Mouse (Mus musculus) intestine, embryonic 15.5 days (tissue): ENCODE measurements around the gene Tmem30b. TPM values are rescaled to one million over a fixed set of nuclear protein-coding genes. Genes with fewer than 3 reads are reported as not detected.

Source experiments
- ATAC-seq: fragments of 200-750 bp; cut with Nextera tagmentation; 2 replicates; pipeline ENCODE4 v1.8.0; 2017; ENCODE audit warnings: moderate TSS enrichment, moderate library complexity
- H3K27ac ChIP-seq: fragments of 300-500 bp; sonication (generic); 2 replicates; pipeline ENCODE4 v1.5.1; 2015; ENCODE audit warnings: mild to moderate bottlenecking, inconsistent platforms
- H3K27me3 ChIP-seq: fragments of 300-500 bp; sonication (generic); replicated peaks from 2 replicates; pipeline ENCODE4 v1.6.1; 2015; ENCODE audit warnings: inconsistent platforms
- H3K36me3 ChIP-seq: fragments of 300-500 bp; sonication (generic); 2 replicates; pipeline ENCODE4 v1.6.1; 2015; ENCODE audit warnings: inconsistent platforms
- H3K4me1 ChIP-seq: fragments of 300-500 bp; sonication (generic); replicated peaks from 2 replicates; pipeline ENCODE4 v1.6.1; 2015; ENCODE audit warnings: inconsistent platforms
- H3K4me2 ChIP-seq: fragments of 300-500 bp; sonication (generic); replicated peaks from 2 replicates; pipeline ENCODE4 v1.6.1; 2015; ENCODE audit warnings: mild to moderate bottlenecking, inconsistent platforms
- H3K4me3 ChIP-seq: fragments of 300-500 bp; sonication (generic); replicated peaks from 2 replicates; pipeline ENCODE4 v1.5.1; 2015; ENCODE audit warnings: inconsistent platforms
- H3K9ac ChIP-seq: fragments of 300-500 bp; sonication (generic); 2 replicates; pipeline ENCODE4 v1.6.1; 2015; ENCODE audit warnings: inconsistent platforms
- H3K9me3 ChIP-seq: fragments of 300-500 bp; sonication (generic); 2 replicates; pipeline ENCODE4 v1.6.1; 2016; ENCODE audit warnings: inconsistent platforms
- WGBS: fragments of 180-500 bp; shearing (Covaris S2); methylation state at CpG from one replicate; pipeline ENCODE4 v1.1.7; 2015; 5-methylcytosine and 5-hydroxymethylcytosine counted together
- polyA plus RNA-seq: library from polyadenylated mRNA; unstranded; fragments of >200 nt; fragmentation: Nextera tagmentation; extraction: Ambion mirVana; gene quantifications from 2 replicates; pipeline ENCODE4 v1.2.1, GENCODE M21; 2015

Gene Tmem30b
- 63.4 and 67.5 TPM in 2 replicates for polyA plus RNA-seq

DNA sequence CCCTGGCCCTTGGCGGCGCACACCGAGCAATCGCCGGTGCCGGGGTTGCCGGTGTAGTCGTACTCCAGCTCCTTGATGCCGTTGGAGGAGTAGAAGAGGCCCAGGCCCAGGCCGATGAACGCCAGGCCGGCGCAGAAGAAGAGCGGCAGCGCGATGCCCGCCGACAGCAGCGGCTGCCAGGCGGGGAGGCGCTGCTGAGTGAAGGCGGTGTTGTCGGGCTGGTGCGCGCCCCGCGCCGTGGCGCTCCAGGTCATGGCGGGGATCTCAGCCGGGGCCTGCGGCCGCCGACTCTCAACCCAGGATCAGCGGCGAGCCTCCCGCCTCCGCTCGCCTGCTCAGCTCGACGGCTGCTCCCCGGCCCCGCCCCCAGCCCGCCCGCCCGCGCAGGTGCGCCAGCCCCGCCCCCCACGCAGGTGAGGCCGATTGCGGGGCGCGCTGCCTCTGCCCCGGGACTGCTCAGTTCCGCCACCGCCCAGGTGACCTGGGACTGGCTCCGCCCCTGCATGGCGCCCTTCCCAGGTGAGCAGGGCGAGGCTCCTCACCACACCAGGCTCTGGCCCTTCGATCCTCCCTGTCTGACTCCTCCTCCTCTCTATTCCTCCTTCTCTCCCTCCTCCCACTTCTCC is at the start of gene Tmem30b:
Tmem30b (minus strand) TSS at position 307 of the 626 bp plus-strand sequence.
- Histone ChIP-seq H3K27ac (peak within 1 kb of the TSS; percentile 84), H3K4me3 (peak within 1 kb of the TSS; percentile 55), H3K9me3 (no peaks in the 10 kb centered on the region), H3K36me3 (no peaks in the 10 kb centered on the region), H3K9ac (peak within 1 kb of the TSS; percentile 67), H3K4me1 (peaks cover 18% of the 10 kb centered on the region), H3K27me3 (peaks cover 39% of the 10 kb centered on the region), H3K4me2 (peak within 1 kb of the TSS; percentile 81)
- ATAC-seq = peak; percentile 93
- 1% methylated on average over 50 of the region's 61 CpGs for WGBS

- no peak overlapping the region for H3K27ac ChIP-seq
Measured at GRCm38 (mm10) chr12:73595226-73595625, 49.0 kb upstream of the Tmem30b start.

GRCm38 (mm10) chr12:73594177-73594745 is 48.1 kb upstream of the Tmem30b start:
- 67% methylated on average over 9 of the region's 9 CpGs for WGBS
- Histone ChIP-seq H3K4me3 (no peak overlapping the region), H3K27me3 (no peaks in the 10 kb centered on the region)

More at GRCm38 (mm10) chr12:73595226-73595625, 49.0 kb upstream of the Tmem30b start:
- H3K36me3 ChIP-seq = no peaks in the 10 kb centered on the region
- no peak overlapping the region for H3K4me2 ChIP-seq
- no peak overlapping the region for H3K4me3 ChIP-seq
- no peaks in the 10 kb centered on the region for H3K9me3 ChIP-seq
- H3K9ac ChIP-seq = no peak overlapping the region
- H3K4me1 ChIP-seq = no peaks in the 10 kb centered on the region
- H3K27me3 ChIP-seq = no peaks in the 10 kb centered on the region
- no peak for ATAC-seq
- WGBS = 76% methylated on average over 8 of the region's 8 CpGs

DNA sequence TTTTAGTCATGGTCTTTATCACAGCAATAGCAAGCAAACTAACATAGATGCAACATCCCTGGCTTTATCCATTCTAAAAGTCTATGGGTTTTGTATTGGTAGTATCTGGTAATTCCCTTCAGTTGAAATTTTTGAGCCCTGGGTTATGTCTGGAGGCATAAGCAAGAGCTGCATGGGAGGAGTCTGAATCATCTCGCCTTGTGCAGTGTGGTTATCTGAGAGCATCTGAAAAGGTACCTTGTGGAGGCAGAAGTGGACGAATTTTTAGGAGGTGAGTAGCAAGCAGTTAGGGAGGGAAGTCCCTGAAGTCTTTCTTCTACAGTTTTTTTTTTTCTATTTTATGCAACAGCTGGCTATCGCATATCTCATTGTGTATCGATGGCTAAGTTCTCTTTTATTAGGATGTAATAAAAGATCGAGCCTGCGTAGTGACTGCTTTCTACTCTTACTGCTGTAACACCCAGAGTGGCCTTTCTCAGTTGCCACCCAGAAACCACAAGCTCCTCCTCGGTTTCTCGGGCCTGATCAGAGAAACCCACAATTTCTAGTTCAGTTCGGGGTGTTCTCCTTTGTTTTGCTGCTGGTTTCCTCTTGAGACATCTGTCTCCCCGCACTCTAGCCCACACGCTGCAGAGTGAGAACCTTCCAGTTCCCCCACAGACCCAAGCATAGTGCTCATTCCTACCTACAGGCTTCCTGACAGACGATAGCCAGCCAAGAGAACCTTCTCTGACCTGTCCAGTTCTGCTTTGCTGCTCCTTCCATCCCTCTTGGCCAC is 47.0 kb upstream of the Tmem30b start:
- no peak for ATAC-seq
- Histone ChIP-seq H3K4me3 (no peak overlapping the region), H3K9me3 (no peaks in the 10 kb centered on the region), H3K27ac (no peak overlapping the region), H3K9ac (no peak overlapping the region), H3K4me2 (no peak overlapping the region), H3K36me3 (no peaks in the 10 kb centered on the region), H3K4me1 (no peaks in the 10 kb centered on the region), H3K27me3 (no peaks in the 10 kb centered on the region)
- 86% methylated on average over 12 of the region's 12 CpGs for WGBS

More at GRCm38 (mm10) chr12:73594177-73594745, 48.1 kb upstream of the Tmem30b start:
- H3K4me1 ChIP-seq = no peaks in the 10 kb centered on the region
- H3K9ac ChIP-seq = no peak overlapping the region
- ATAC-seq = no peak
- no peaks in the 10 kb centered on the region for H3K9me3 ChIP-seq
- no peak overlapping the region for H3K27ac ChIP-seq
- H3K36me3 ChIP-seq = no peaks in the 10 kb centered on the region
- H3K4me2 ChIP-seq = no peak overlapping the region

GRCm38 (mm10) chr12:73591625-73592024 is 45.4 kb upstream of the Tmem30b start:
- Histone ChIP-seq H3K27ac (no peak overlapping the region), H3K36me3 (no peaks in the 10 kb centered on the region), H3K9ac (no peak overlapping the region), H3K4me1 (no peaks in the 10 kb centered on the region), H3K9me3 (no peaks in the 10 kb centered on the region), H3K27me3 (no peaks in the 10 kb centered on the region), H3K4me3 (no peak overlapping the region), H3K4me2 (no peak overlapping the region)
- WGBS = 74% methylated on average over 6 of the region's 11 CpGs
- ATAC-seq = no peak

DNA sequence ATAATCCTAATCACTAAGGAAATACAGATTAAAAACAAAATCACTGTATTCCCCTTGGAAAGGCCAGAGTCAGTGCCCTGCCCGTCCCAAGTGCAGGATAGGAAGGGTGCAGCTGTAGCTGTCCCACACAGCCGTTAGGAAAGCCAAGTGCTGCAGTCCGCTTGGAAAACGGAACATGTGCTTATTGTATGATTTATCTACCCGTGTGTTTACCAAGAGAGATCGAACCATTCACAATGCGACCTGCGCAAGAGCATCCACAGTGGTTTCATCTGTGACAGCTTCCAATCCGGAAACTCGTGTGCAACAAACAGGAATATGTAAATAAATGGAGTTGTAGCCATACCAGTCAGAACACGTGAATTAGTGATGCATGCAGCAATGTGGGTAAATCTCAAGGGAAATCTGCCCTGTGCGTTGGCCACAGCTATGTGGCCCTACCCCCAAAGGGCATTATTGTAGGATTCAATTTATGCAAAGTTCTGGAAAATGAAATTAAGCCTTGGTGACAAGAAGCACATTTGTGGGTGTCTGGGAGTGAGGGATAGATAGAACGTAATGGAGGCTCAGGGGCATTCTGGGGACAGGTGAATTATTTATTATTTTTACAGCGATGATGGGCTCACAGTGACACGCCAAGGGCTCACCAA is 44.6 kb upstream of the Tmem30b start:
- no peak overlapping the region for H3K27ac ChIP-seq
- H3K4me3 ChIP-seq = no peak overlapping the region
- 0 out of 2 replicates have a peak, but pooled peaks cover 4% of the 10 kb centered on the region for H3K4me1 ChIP-seq
- H3K36me3 ChIP-seq = no peaks in the 10 kb centered on the region
- H3K9ac ChIP-seq = no peak overlapping the region
- H3K9me3 ChIP-seq = no peaks in the 10 kb centered on the region
- 78% methylated on average over 15 of the region's 15 CpGs for WGBS
- ATAC-seq = no peak
- no peak overlapping the region for H3K4me2 ChIP-seq
- H3K27me3 ChIP-seq = no peaks in the 10 kb centered on the region; the same call in 1 of the 2 replicates

DNA sequence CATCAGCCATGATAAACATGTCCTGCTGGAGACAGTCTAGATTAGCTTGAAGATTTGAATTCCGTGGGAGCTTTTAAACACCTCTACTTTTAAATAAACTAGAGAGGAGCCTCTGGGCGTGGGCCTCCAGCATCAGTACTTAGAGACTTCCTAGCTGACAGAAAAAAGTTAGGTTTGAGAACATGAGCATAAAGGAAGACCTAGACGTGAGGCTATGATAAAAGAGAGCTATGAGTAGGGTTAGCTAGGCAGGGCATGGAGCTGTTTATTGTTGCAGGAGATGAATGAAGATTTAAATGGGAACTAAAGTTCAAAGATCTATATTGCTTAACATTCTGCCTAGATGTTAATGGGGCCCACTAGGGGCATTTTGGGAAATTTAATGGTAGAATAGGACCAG is 41.1 kb upstream of the Tmem30b start:
- Histone ChIP-seq H3K4me2 (0 out of 2 replicates have a peak overlapping the region, but pooled peaks have one; percentile 1), H3K9me3 (no peaks in the 10 kb centered on the region), H3K4me3 (no peak overlapping the region), H3K27ac (no peak overlapping the region), H3K36me3 (no peaks in the 10 kb centered on the region), H3K27me3 (no peaks in the 10 kb centered on the region; the same call in 1 of the 2 replicates), H3K4me1 (peaks cover 8% of the 10 kb centered on the region; the same call in 1 of the 2 replicates), H3K9ac (no peak overlapping the region)
- no peak for ATAC-seq
- whole genome bisulfite sequencing = 58% methylated on average over 3 of the region's 3 CpGs

GRCm38 (mm10) chr12:73585850-73586249 is 39.7 kb upstream of the Tmem30b start:
- Histone ChIP-seq H3K4me2 (peak overlapping the region; percentile 79), H3K4me3 (peak overlapping the region; percentile 74), H3K9ac (peak overlapping the region; percentile 14; the same call in 1 of the 2 replicates), H3K36me3 (no peaks in the 10 kb centered on the region), H3K27me3 (no peaks in the 10 kb centered on the region; the same call in 1 of the 2 replicates), H3K27ac (no peak overlapping the region), H3K4me1 (peaks cover 8% of the 10 kb centered on the region; the same call in 1 of the 2 replicates), H3K9me3 (no peaks in the 10 kb centered on the region)
- no peak for ATAC-seq
- 5% methylated on average over 7 of the region's 7 CpGs for WGBS

DNA sequence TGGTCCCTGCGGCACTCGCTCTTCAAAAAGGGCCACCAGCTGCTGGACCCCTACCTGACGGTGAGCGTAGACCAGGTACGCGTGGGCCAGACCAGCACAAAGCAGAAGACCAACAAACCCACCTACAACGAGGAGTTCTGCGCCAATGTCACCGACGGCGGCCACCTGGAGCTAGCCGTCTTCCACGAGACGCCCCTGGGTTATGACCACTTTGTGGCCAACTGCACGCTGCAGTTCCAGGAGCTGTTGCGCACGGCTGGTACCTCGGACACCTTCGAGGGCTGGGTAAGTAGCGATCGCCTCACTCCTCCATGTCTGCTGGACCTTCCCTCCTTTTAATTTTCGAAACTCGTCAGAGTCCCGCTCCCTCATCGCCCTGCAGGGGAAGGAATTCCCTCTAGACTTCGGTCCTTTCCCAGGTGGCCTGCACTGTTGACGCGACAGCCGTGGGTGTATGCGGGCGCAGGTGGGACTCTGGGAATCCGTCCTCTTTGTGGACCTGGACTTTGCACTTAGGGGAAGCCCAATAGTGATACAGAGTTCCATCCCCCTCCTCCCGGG is 39.1 kb upstream of the Tmem30b start:
- 0% methylated on average over 33 of the region's 33 CpGs for WGBS
- H3K4me1 ChIP-seq = peaks cover 8% of the 10 kb centered on the region; the same call in 1 of the 2 replicates
- H3K9ac ChIP-seq = peak overlapping the region; percentile 84
- peak; percentile 42 for ATAC-seq
- H3K4me3 ChIP-seq = peak overlapping the region; percentile 74
- H3K27me3 ChIP-seq = no peaks in the 10 kb centered on the region; the same call in 1 of the 2 replicates
- no peaks in the 10 kb centered on the region for H3K36me3 ChIP-seq
- no peaks in the 10 kb centered on the region for H3K9me3 ChIP-seq
- H3K27ac ChIP-seq = peak overlapping the region; percentile 74; the same call in 1 of the 2 replicates
- peak overlapping the region; percentile 79 for H3K4me2 ChIP-seq

GRCm38 (mm10) chr12:73584610-73585240 is 38.5 kb upstream of the Tmem30b start, which contains the start of gene Prkch:
Gene Prkch (plus strand): TSS chr12:73584796.
- under 1% methylated on average over 58 of the region's 61 CpGs for WGBS
- ATAC-seq = peak; percentile 93
- no peaks in the 10 kb centered on the region for H3K36me3 ChIP-seq

More at GRCm38 (mm10) chr12:73584610-73585240, 38.5 kb upstream of the Tmem30b start, which contains the start of gene Prkch:
- H3K27me3 ChIP-seq = no peaks in the 10 kb centered on the region; the same call in 1 of the 2 replicates
- peaks cover 8% of the 10 kb centered on the region; the same call in 1 of the 2 replicates for H3K4me1 ChIP-seq
- H3K9ac ChIP-seq = peak within 1 kb of the TSS; percentile 84
- H3K27ac ChIP-seq = peak within 1 kb of the TSS; percentile 74
- H3K4me3 ChIP-seq = peak within 1 kb of the TSS; percentile 74
- H3K4me2 ChIP-seq = peak within 1 kb of the TSS; percentile 79
- H3K9me3 ChIP-seq = no peaks in the 10 kb centered on the region
